Mouse (Mus musculus): Measurements from ENCODE around the gene Oxsm. TPM values are rescaled to one million over a fixed set of nuclear protein-coding genes. Genes with fewer than 3 reads are reported as not detected.

The Oxsm gene
- total and polyA plus RNA-seq, 2 experiments from 2014 or later: 1.2 to 4.3 TPM

GRCm38 (mm10) chr14:16242947-16243602 lies 6.5 kb downstream of the Oxsm start:
- 5% methylated on average over 34 of the region's 34 CpGs for WGBS
- TF ChIP-seq CTCF (IDR thresholded peaks at IDR 0.05; ENCODE audit: low read depth): peak; percentile 39
- Histone ChIP-seq H3K27me3 (ENCODE audit: insufficient read depth, low read length) (no peaks in the 10 kb centered on the region), H3K4me1 (ENCODE audit: insufficient read depth) (peaks cover 6% of the 10 kb centered on the region), H3K36me3 (ENCODE audit: insufficient read depth) (no peaks in the 10 kb centered on the region), H3K9ac (peak overlapping the region; percentile 64), H3K9me3 (ENCODE audit: low read length) (no peaks in the 10 kb centered on the region), H3K27ac (ENCODE audit: low read depth, low read length) (peak overlapping the region; percentile 69), H3K4me2 (ENCODE audit: low read depth) (peak overlapping the region; percentile 75), H3K4me3 (ENCODE audit: low read depth, low read length) (peak overlapping the region; percentile 62)
- DNase-seq (peak; percentile 84), ATAC-seq (peak; percentile 90)

GRCm38 (mm10) chr14:16242193-16242815 lies 7.3 kb downstream of the Oxsm start:
- Histone ChIP-seq H3K27me3 (ENCODE audit: insufficient read depth, low read length) (no peaks in the 10 kb centered on the region), H3K4me1 (ENCODE audit: insufficient read depth) (peaks cover 6% of the 10 kb centered on the region), H3K27ac (ENCODE audit: low read depth, low read length) (no peak overlapping the region), H3K9ac (0 out of 2 replicates have a peak overlapping the region, but pooled peaks have one; percentile 64), H3K4me3 (ENCODE audit: low read depth, low read length) (peak overlapping the region; percentile 62), H3K36me3 (ENCODE audit: insufficient read depth) (no peaks in the 10 kb centered on the region), H3K4me2 (ENCODE audit: low read depth) (peak overlapping the region; percentile 75), H3K9me3 (ENCODE audit: low read length) (0 out of 2 replicates have a peak, but pooled peaks cover 1% of the 10 kb centered on the region)
- WGBS: 96% methylated on average over 10 of the region's 10 CpGs
- DNase-seq (peak; percentile 8), ATAC-seq (no peak)
- TF ChIP-seq CTCF (IDR thresholded peaks at IDR 0.05; ENCODE audit: low read depth): no peak

- Histone ChIP-seq H3K4me1 (ENCODE audit: insufficient read depth) (no peaks in the 10 kb centered on the region), H3K9me3 (ENCODE audit: low read length) (0 out of 2 replicates have a peak, but pooled peaks cover 2% of the 10 kb centered on the region), H3K4me2 (ENCODE audit: low read depth) (no peak overlapping the region), H3K27ac (ENCODE audit: low read depth, low read length) (no peak overlapping the region), H3K27me3 (ENCODE audit: insufficient read depth, low read length) (no peaks in the 10 kb centered on the region), H3K9ac (no peak overlapping the region), H3K4me3 (ENCODE audit: low read depth, low read length) (no peak overlapping the region), H3K36me3 (ENCODE audit: insufficient read depth) (no peaks in the 10 kb centered on the region)
- no peak for TF ChIP-seq CTCF (IDR thresholded peaks at IDR 0.05; ENCODE audit: low read depth)
- WGBS: 58% methylated on average over 3 of the region's 3 CpGs
- ATAC-seq: no peak
- no peak for DNase-seq
Observed at GRCm38 (mm10) chr14:16236466-16236865, 13.1 kb downstream of the Oxsm start.

- Histone ChIP-seq H3K9ac (no peak overlapping the region), H3K4me1 (ENCODE audit: insufficient read depth) (no peaks in the 10 kb centered on the region), H3K36me3 (ENCODE audit: insufficient read depth) (no peaks in the 10 kb centered on the region), H3K27me3 (ENCODE audit: insufficient read depth, low read length) (no peaks in the 10 kb centered on the region), H3K27ac (ENCODE audit: low read depth, low read length) (no peak overlapping the region), H3K4me2 (ENCODE audit: low read depth) (no peak overlapping the region), H3K9me3 (ENCODE audit: low read length) (0 out of 2 replicates have a peak, but pooled peaks cover 2% of the 10 kb centered on the region), H3K4me3 (ENCODE audit: low read depth, low read length) (no peak overlapping the region)
- TF ChIP-seq CTCF (IDR thresholded peaks at IDR 0.05; ENCODE audit: low read depth): no peak
- 22% methylated on average over 1 of the region's 1 CpGs for WGBS
- DNase-seq (no peak), ATAC-seq (peak; percentile 64; the same call in 1 of the 2 replicates)
Observed at GRCm38 (mm10) chr14:16233515-16233914, 16.1 kb downstream of the Oxsm start.

GRCm38 (mm10) chr14:16230581-16230980 lies 19.0 kb downstream of the Oxsm start:
- no peak overlapping the region for H3K9ac ChIP-seq
- H3K27ac ChIP-seq (ENCODE audit: low read depth, low read length): no peak overlapping the region
- DNase-seq: no peak
- no peaks in the 10 kb centered on the region for H3K27me3 ChIP-seq (ENCODE audit: insufficient read depth, low read length)
- no peak overlapping the region for H3K4me2 ChIP-seq (ENCODE audit: low read depth)
- ATAC-seq: no peak
- TF ChIP-seq CTCF (IDR thresholded peaks at IDR 0.05; ENCODE audit: low read depth): no peak
- no peaks in the 10 kb centered on the region for H3K4me1 ChIP-seq (ENCODE audit: insufficient read depth)
- no peak overlapping the region for H3K4me3 ChIP-seq (ENCODE audit: low read depth, low read length)
- no peaks in the 10 kb centered on the region for H3K36me3 ChIP-seq (ENCODE audit: insufficient read depth)
- H3K9me3 ChIP-seq (ENCODE audit: low read length): no peaks in the 10 kb centered on the region

GRCm38 (mm10) chr14:16229395-16229794 lies 20.2 kb downstream of the Oxsm start:
- no peak for ATAC-seq
- Histone ChIP-seq H3K4me3 (ENCODE audit: low read depth, low read length) (no peak overlapping the region), H3K36me3 (ENCODE audit: insufficient read depth) (no peaks in the 10 kb centered on the region), H3K9ac (no peak overlapping the region), H3K27me3 (ENCODE audit: insufficient read depth, low read length) (no peaks in the 10 kb centered on the region), H3K4me2 (ENCODE audit: low read depth) (no peak overlapping the region), H3K9me3 (ENCODE audit: low read length) (no peaks in the 10 kb centered on the region), H3K27ac (ENCODE audit: low read depth, low read length) (no peak overlapping the region), H3K4me1 (ENCODE audit: insufficient read depth) (no peaks in the 10 kb centered on the region)
- DNase-seq: no peak
- WGBS: 34% methylated on average over 2 of the region's 2 CpGs
- TF ChIP-seq CTCF (IDR thresholded peaks at IDR 0.05; ENCODE audit: low read depth): no peak

GRCm38 (mm10) chr14:16219015-16219414 lies 30.6 kb downstream of the Oxsm start:
- Histone ChIP-seq H3K36me3 (ENCODE audit: insufficient read depth) (no peaks in the 10 kb centered on the region), H3K9ac (no peak overlapping the region), H3K27me3 (ENCODE audit: insufficient read depth, low read length) (no peaks in the 10 kb centered on the region), H3K4me1 (ENCODE audit: insufficient read depth) (no peaks in the 10 kb centered on the region), H3K27ac (ENCODE audit: low read depth, low read length) (no peak overlapping the region), H3K4me2 (ENCODE audit: low read depth) (no peak overlapping the region), H3K9me3 (ENCODE audit: low read length) (no peaks in the 10 kb centered on the region), H3K4me3 (ENCODE audit: low read depth, low read length) (no peak overlapping the region)
- TF ChIP-seq CTCF (IDR thresholded peaks at IDR 0.05; ENCODE audit: low read depth): peak; percentile 70
- ATAC-seq (no peak), DNase-seq (peak; percentile 42)
- WGBS: 57% methylated on average over 2 of the region's 2 CpGs

Data from forebrain, postnatal 0 days (tissue).